Mouse (Mus musculus) thymus, adult 2 months (tissue): Measurements from ENCODE around the gene Intu.

Source experiments
- CTCF ChIP-seq: fragments of 200-500 bp; IDR thresholded peaks from 2 replicates; pipeline ENCODE4 v1.5.1; 2012; ENCODE audit warnings: mild to moderate bottlenecking, control low read depth, low read length, moderate library complexity, borderline replicate concordance; ENCODE audit not compliant: control insufficient read depth, poor library complexity, insufficient read depth; ENCODE audit errors: extremely low read depth
- POLR2A ChIP-seq: fragments of 200-500 bp; IDR thresholded peaks from 2 replicates; pipeline ENCODE4 v1.6.1; 2012; ENCODE audit warnings: mild to moderate bottlenecking, low read length, control low read depth, moderate library complexity; ENCODE audit not compliant: control insufficient read depth, poor library complexity, insufficient read depth; ENCODE audit errors: extremely low read depth

GRCm38 (mm10) chr3:40522846-40523245 lies 8.2 kb upstream of the Intu start:
- no peak for TF ChIP-seq POLR2A
- TF ChIP-seq CTCF, result no peak
